Mouse (Mus musculus) v-Abl transformed pro-B cells (cell line): ENCODE results near the gene Rps27.
"Not testable (repeated sequence)": the region's sequence is repeated elsewhere in the genome, so short reads cannot be mapped to it uniquely, and the experiment has no call there.

Experiments used
- in situ Hi-C, 2 experiments: fragments of 400-800 bp; cut with MboI; formaldehyde crosslinking; loops; one replicate each; pipeline ENCODE4 v1.15.1; 2025; ENCODE audit not compliant: unreplicated experiment in 2 of 2

Rps27 gene

DNA sequence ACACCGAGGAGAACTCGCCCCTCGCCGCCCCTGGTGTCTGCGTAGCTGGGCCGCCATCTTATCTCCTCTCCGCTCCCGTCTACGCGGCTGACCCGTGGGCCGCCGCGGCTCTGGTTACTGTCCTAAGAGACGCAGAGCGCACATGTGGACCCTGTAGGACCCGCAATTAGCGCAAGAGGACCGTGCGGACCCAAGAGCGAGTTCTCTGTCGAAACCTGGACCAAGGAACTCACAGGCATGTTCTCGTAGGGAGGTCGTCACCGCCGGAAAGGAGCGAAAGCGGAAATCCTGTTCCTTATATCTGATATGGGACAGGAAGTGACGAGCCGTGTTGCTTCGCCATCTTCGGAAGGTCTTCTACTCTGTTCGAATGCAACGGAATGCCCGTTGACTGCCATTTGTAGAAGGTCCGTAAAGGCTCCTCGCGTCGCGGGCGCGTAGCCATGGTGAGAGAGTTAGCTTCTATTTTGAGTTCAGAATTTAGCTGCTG, at the start of gene Rps27, which contains the start of gene Rab13:
Rps27 (minus strand) TSS at position 275 of the 490 bp plus-strand sequence.
Rab13 (plus strand) TSS at position 319 of the 490 bp plus-strand sequence.
- in situ Hi-C loops: loop anchor here in 1 of 2 experiments (25.0 kb wide), 1 partner anchor 399 kb away; the partner anchor contains the start of genes Gm42674, S100a4, S100a5 and S100a6

DNA sequence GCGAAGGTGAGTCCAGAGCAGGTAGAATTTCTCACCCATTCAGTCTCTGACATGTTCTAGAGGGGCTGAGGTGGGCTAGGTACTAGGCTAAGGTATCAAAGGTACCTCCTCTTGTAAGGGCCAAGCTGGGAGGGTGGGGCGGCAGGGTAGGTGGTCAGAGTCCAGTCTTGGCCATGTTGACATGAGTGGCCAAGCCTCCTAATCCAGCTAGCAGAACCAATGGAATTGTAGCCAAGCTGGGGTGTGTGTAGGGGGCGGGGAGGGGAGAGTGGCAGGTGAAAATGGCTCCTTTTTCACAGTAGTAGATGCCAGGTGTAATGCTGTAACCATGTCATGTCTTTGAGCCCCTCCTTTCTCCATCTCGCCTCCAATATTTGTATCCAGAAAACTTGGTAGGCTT, 45.1 kb upstream of the Rps27 start:
- in situ Hi-C loops: no loop called here

DNA sequence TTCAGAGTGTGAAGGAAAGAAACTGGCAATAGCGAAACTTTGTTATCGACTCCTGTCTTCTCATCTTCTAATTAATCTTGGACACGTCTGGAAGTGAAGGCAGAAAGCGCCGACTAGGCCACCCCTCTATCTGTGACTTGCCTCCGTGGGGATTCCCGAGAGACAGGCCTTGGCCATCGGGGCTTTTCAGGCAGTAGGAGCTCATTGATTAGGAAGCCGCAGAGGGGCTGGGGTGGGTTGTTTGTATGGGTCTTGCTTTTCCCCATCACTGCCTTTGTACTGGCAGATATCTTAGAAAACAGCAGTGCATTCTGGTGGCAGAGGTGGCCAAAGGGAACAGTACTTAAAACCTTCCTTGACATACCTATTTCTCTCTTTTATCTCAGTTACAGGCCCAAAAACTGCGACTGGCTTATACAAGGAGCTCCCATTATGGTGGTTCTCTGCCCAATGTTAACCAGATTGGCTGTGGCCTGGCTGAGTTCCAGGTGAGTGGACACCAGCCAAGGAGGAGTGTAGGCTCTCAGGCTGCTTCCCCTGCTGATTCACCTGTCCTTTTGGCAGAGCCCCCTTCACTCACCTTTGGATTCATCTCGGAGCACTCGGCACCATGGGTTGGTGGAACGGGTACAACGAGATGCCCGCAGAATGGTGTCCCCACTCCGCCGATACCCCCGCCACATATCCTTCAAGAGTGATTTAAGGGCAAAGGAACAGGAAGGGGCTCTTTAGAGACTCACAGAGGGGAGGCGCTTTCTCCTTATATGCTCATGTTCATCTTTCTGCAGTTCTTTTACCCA, 43.5 kb upstream of the Rps27 start:
- in situ Hi-C loops: no loop called here

DNA sequence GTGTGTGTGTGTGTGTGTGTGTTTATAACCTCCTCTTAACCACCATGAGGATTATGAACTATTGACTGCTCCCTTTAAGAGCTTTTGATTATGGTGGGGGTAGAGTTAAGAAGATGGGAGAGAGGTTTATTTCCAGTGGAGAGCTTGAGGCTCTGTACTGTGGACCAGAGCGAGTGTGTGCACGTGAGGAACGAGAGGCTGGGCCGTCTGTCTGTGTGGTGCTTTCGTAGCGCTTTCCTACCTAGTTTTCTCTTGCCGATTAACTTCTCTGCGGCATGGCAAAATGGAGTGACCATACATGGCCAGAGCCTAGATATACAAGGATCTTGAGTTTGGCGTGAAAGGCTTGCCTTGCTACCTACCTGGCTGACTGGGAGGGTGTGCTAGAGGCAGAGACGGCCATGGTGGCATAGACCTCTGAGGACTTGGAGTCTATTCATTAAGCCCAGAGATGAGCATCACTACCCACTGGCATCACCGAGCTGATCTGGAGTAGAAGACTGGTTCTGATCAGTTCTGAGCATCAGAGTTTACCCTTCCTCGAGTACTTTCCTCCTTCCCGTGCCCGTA, 42.4 kb upstream of the Rps27 start:
- in situ Hi-C loops: no loop called here

DNA sequence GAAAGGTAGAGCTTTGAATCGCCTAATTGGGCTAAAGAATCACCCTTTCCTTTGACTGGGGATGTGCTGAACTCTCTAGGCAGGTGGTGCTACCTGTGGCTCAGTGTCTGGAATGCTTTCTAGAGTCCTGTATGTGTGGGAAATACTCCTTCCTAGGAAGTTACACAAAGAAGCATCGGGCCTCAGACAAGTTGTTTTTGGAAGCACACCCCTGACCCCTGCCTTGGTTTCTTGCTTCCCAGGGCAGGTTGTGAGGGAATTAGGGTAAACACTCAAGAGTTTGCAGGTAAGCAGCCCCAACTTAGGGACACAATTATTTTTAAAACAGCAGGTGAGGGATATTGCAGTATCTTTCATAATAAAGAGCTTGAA, 41.7 kb upstream of the Rps27 start:
- in situ Hi-C loops: no loop called here

DNA sequence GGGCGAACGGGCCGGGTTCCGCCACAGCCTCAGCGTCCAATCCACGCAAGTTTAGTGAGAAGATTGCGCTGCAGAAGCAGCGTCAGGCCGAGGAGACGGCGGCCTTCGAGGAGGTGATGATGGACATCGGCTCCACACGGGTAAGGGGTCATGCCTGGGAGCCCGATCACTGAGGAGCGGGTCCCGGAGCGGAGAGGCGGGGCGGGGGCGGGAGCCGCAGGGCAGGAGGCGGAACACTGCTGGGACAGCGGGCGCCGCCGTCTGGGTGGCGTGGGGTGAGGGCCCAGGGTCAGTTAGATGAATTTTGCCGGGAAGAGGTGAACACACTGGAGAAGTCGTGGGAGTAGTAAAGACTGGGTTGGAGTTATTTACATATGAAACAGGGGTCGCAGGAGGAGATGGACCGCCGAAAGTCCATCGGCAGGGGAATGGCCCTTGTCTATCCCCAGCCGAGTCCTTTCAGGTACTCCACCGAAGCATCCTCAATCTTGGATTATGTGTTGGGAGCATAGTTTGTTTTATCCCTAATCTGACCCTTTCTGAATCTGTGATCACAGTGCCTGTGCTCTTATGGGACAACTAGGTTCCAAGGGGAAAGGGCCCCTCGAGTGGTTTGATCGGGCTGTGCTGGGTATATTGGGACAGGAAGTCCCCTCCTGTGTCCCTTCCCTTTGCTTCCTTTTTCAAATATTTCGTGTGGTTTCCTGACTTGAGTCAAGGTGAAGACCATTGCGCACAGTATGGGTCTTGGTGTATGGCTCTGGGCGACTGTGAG, 41.2 kb upstream of the Rps27 start:
- in situ Hi-C loops: no loop called here

DNA sequence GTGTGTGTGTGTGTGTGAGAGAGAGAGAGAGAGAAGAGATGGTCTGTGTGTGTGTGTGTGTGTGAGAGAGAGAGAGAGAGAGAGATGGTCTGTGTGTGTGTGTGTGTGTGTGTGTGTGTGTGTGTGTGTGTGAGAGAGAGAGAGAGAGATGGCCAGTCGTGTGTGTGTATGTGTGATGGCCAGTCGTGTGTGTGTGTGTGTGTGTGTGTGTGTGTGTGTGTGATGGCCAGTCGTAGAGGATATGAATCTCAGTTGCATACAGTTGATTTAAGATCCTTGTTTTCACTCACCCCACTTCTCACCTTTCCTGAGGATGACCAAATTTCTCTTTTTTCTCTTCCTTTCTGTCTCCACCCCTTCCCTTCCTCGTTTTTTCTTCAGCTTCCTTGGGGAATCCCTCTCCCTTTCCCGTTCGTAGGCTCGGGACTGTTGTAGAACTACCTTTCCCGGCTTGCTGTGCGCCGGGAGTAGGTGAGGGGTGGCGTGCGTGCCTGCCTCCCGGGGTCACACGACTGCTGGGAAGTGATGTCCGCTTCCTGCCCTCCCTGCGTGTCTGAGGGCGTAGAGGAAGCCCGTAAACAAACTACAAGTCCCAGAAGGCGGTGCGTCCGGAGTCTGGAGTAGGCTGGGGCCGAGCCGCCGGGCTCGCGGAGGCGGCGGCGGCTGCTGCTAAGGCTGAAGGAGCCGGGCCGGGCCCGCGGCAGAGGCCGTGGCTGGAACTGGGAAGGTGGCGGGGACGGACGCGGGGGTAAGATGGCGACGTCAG, 40.4 kb upstream of the Rps27 start, which contains the start of gene Crtc2:
Crtc2 (plus strand) TSS at position 511 of the 766 bp plus-strand sequence.
- in situ Hi-C loops: no loop called here

DNA sequence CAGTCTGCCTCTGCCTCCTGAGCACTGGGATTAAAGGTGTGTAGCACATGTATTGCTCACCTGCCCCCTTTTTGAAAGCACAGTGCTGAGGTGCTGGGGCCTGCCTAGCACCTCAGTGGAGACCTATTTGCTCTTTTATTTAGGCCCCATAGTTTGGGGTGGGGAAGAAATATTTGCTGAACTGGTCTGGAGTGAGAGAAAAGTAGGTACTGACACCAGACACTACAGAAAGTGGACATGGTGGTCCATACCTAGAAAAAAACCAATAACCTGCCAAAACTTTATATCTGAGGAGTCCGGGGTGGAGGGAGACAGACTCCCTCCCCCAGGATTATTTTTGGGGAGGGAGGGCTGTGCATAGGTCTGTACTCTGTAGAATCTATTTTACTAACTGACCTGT, 39.7 kb upstream of the Rps27 start:
- in situ Hi-C loops: not testable (repeated sequence)

DNA sequence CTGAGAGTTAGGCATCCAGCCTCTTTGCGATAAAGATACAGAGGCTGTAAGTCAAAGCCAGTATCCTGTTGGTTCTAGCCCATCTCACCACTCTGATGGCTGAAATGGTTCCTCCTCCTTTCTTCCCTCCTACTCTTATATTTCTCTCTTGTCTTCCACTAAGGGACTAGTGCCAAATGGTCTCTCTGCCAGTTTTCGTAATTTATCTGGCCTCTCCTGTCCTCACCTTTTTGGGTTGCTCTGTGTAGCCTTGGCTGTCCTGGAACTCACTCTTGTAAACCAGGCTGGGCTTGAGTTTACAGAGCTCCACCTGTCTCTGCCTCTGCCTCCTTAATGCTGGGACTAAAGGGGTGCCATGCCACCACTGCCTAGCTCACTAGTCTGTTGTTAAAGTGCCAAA, 39.2 kb upstream of the Rps27 start:
- in situ Hi-C loops: not testable (repeated sequence)

DNA sequence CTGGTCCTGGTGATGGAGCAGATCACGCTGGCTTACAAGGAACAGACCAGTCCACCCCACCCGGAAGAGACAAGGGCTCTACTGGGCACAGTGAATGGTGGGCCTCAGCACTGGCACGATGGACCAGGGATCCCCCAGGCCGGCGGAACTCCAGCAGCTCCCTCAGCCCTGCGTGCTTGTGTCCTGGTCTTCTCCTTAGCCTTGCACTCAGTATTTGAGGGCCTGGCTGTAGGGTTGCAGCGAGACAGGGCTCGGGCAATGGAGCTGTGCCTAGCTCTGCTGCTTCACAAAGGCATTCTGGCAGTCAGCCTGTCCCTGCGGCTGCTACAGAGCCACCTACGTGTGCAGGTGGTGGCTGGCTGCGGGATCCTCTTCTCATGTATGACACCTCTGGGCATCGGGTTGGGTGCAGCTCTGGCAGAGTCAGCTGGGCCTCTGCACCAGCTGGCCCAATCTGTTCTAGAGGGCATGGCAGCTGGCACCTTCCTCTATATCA, 38.3 kb upstream of the Rps27 start:
- in situ Hi-C loops: not testable (repeated sequence)

DNA sequence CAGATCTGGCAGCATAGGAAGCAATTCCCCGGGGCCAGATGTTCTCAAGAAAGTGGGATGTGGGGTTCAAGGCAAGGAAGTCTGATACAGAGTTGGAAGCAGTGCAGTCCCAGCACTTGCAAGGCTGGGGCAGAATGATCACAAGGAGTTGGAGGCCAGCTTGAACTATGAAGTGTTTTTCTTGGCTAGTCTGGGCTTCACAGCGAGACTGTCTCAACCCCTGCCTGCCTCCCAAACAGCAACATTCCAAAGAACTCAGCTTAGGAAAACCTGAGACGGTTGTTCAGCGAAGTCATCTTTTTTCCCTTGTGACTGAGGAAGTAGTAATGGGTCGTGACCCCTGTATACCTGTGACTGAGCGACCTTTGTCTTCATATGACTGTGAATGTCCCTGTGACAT, 37.3 kb upstream of the Rps27 start:
- in situ Hi-C loops: no loop called here

DNA sequence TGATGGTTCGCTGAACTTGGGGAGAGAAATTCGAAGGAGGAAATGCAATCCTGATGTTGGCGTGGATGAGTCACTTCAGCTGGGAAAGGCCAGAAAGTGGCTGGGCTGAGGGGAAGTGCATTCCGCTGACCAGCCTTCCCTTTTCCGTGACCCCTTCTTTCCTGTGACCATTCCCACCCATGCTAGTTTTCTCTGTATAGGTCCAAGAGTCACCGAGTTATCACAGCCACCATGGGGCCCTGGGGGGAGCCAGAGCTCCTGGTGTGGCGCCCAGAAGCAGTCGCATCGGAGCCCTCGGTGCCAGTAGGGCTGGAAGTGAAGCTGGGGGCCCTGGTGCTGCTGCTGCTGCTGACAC, 35.3 kb upstream of the Rps27 start:
- in situ Hi-C loops: no loop called here

DNA sequence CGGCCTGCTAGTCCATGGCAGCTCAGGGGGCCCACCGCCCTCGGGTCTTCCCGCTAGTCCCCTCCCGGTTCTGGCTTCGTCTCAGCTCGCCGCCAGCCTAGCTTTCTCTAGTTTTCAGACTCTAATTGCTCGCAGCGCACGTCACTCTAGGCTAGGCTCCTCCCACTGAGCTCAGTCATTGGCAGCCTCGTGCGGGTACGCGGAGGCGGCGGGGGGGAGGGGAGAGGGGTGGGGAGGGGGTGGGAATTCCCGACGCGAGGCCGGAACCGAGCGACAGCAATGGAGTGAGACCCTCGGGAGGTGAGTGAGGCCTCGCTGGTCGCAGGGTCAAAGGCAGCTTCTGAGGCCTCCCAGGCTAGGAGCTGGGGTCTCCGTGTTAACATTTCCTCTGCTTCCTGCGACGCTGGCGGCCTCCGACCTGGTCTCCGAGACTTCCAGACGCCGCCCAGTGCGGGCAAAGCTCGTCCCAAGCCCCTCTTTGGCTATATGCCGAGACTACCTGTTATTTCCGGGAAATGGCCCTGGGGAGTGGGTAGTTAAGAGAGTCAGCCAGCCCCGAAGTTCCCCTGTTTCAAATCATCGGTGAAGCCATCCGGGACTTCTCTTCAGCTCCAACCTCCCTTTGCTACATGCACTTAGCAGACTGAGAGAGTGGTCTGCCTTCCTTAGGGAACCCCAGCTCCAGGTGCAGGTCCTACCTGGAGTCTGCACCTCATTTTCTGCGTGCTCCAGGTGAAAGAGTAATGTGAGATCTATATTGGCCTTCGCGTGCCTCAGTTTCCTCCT, 34.7 kb upstream of the Rps27 start, which contains the start of gene Slc39a1:
Slc39a1 (plus strand) TSS at position 213 of the 786 bp plus-strand sequence.
- in situ Hi-C loops: no loop called here

DNA sequence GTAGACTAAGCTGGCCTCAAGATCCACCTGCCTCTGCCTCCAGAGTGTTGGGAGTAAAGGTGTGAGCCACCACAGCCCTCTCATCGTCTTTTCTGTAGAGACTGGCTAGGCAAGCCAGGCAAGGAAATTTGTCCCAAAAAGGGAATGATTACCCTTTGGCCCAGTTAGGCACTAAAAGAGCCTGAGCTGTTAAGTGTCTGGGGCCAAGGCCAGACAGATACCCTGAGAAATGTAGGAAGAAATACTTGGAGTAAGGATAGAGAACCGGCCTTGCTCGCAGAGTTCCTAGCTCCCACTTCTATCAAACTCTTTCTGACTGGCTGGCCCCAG, 34.1 kb upstream of the Rps27 start:
- in situ Hi-C loops: no loop called here

DNA sequence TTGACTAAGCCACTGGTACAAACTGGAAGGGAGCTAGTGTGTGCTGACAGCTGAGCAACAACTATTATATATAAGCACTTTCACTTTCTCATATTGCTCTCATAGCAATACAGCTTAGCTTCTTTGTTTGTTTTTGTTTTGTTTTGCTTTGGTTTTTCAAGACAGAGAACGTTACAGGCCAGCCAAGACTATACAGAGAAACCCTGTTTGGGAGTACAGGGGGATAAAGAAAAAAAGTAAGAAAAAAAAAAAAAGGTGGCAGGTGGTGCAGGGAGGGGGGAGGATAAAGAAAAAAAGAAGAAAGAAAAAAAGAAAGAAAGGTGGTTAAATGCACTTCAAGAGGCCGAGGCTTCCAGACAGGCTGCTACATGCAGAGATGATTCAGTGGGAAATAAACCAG, 32.0 kb upstream of the Rps27 start:
- in situ Hi-C loops: no loop called here

DNA sequence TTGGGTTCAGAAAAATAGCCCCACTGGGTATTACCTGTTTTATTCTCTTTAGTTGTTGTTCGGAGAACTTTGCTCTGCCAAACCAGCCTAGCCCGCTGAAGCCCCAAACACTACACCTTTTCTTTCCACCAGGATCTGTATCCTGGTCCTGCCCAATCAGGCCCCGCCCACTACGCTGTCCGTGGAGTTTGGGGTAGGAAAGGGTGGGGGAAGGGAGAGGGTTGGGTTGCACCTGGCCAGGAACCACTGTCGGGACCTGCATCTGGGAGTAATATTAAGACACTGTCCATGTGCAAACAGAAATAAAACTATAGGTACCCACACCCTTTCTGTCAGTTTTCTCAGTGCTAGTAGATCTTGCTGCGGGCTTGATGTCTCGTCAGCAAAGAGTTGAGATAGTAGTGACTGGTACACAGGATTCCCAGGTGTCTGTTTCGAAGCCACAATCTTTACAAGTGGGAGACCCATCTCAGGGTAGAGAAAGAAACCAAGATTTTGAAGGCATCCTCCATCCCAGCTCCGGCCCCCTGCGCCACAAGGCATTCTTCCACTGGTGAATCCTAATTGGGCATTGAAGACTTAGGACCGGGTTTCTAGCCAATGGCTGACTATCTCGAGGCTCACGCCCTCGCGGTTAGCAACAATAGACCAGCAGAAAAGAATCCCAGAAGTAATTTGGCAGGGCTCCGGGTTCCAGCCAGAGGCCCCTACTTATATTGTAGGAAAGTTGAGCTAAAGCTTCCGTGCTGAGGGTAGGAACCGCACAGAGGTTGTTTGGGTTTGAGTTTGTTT, 29.7 kb upstream of the Rps27 start, which contains the start of gene Creb3l4:
Creb3l4 (minus strand) TSS at position 529 of the 792 bp plus-strand sequence.
- in situ Hi-C loops: no loop called here

DNA sequence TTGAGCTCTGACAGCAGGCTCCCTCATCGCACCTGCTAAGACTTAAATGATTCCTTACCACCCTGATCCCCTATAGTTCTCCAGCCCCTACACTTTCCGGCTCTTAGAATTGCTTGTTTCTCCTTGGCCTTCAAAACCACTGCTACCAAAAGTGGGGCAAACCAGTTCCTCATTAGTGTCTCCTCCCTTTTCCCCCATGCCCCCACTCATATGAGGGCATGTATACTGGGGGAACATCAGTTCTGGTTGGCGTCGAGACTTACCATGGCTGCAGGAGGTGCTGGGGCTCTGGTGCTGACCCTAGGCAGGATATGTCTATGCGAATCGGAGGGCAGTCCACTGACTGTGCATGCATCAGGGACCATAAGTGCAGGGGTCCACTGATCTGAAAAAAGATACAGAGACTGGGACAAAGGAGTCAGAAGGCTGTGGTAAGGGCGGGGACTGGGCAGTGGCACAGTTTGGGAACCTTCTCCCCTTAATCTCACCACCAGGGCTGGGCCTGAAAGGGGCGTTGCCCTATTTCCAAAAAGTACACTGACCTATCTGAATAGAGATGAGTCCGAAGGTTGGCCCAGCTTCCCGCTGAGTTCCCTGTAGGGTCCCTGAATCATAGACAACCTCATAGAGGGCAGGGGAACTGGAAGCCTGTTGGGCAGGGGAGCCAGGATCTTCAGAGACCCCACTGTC, 28.4 kb upstream of the Rps27 start:
- in situ Hi-C loops: no loop called here

DNA sequence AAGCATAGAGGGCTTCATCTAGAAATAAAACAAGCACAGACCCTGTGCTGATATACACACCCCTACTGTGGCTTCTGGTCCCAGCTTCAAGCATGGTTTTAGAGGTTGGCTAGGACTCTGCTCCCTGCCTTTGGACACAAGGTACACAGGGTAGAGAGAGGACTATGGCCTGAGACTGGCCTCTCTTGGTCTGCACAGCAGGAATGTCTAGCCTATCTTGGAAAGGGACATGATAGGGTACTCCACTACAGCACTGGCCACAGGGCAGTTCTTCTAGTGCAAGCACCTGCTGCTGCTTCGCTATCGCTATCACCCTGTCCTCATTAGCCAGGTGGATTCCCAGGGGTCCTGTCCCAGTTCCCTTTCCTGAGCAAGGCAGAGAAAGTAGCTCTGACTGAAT, 27.8 kb upstream of the Rps27 start:
- in situ Hi-C loops: no loop called here
